Mouse (Mus musculus) neural tube, embryonic 11.5 days (tissue): ENCODE results near the gene Ckap5. TPM values are rescaled to one million over a fixed set of nuclear protein-coding genes. Genes with fewer than 3 reads are reported as not detected.

Source experiments
- ATAC-seq: fragments of 200-750 bp; cut with Nextera tagmentation; 2 replicates; pipeline ENCODE4 v1.8.0; 2017; ENCODE audit warnings: moderate number of reproducible peaks, mild to moderate bottlenecking, moderate TSS enrichment, moderate library complexity; ENCODE audit not compliant: insufficient read depth, low FRiP score, low TSS enrichment
- DNase-seq: peaks from one replicate; pipeline ENCODE4 v3.0.0-alpha.2; 2015; ENCODE audit warnings: low spot score
- H3K27ac ChIP-seq: fragments of 300-500 bp; sonication (generic); 2 replicates; pipeline ENCODE4 v1.5.1; 2014; ENCODE audit warnings: low read depth, mild to moderate bottlenecking, low read length
- H3K27me3 ChIP-seq: fragments of 300-500 bp; sonication (generic); 2 replicates; pipeline ENCODE4 v1.6.1; 2014; ENCODE audit warnings: mild to moderate bottlenecking, low read length, mixed read lengths; ENCODE audit not compliant: control insufficient read depth, insufficient read depth
- H3K36me3 ChIP-seq: fragments of 300-500 bp; sonication (generic); 2 replicates; pipeline ENCODE4 v1.6.1; 2014; ENCODE audit warnings: mild to moderate bottlenecking, low read length, moderate library complexity, mixed read lengths; ENCODE audit not compliant: control insufficient read depth, insufficient read depth
- H3K4me1 ChIP-seq: fragments of 300-500 bp; sonication (generic); 2 replicates; pipeline ENCODE4 v1.6.1; 2014; ENCODE audit warnings: low read length, mixed read lengths; ENCODE audit not compliant: control insufficient read depth, insufficient read depth
- H3K4me2 ChIP-seq: fragments of 300-500 bp; sonication (generic); 2 replicates; pipeline ENCODE4 v1.6.1; 2014; ENCODE audit warnings: low read depth, mild to moderate bottlenecking, moderate library complexity
- H3K4me3 ChIP-seq: fragments of 300-500 bp; sonication (generic); 2 replicates; pipeline ENCODE4 v1.5.1; 2014; ENCODE audit warnings: low read depth, low read length
- H3K9ac ChIP-seq: fragments of 300-500 bp; sonication (generic); 2 replicates; pipeline ENCODE4 v1.6.1; 2014; ENCODE audit warnings: mild to moderate bottlenecking, low read length
- H3K9me3 ChIP-seq: fragments of 300-500 bp; sonication (generic); 2 replicates; pipeline ENCODE4 v1.6.1; 2016; ENCODE audit warnings: low read length; ENCODE audit not compliant: control insufficient read depth
- WGBS: fragments of 180-500 bp; shearing (Covaris S2); extraction: QIAGEN DNeasy Blood & Tissue Kit; methylation state at CpG from one replicate; pipeline ENCODE4 v1.1.7; 2014; 5-methylcytosine and 5-hydroxymethylcytosine counted together
- polyA plus RNA-seq: library from polyadenylated mRNA; unstranded; fragments of >200 nt; fragmentation: Nextera tagmentation; extraction: Ambion mirVana; gene quantifications from 2 replicates; pipeline ENCODE4 v1.2.1, GENCODE M21; 2014

The Ckap5 gene
- polyA plus RNA-seq, 1 experiment from 2014 or later = 131 TPM

GRCm38 (mm10) chr2:91644021-91644420, 117.5 kb downstream of the Ckap5 start:
- ATAC-seq = no peak

GRCm38 (mm10) chr2:91645354-91645753, 118.8 kb downstream of the Ckap5 start:
- 95% methylated on average over 15 of the region's 15 CpGs for WGBS
- no peak overlapping the region for H3K9ac ChIP-seq
- no peak for ATAC-seq
- H3K9me3 ChIP-seq = no peaks in the 10 kb centered on the region
- no peak overlapping the region for H3K4me3 ChIP-seq
- no peaks in the 10 kb centered on the region for H3K27me3 ChIP-seq
- no peak for DNase-seq
- no peak overlapping the region for H3K4me2 ChIP-seq
- peaks cover 8% of the 10 kb centered on the region; the same call in 1 of the 2 replicates for H3K4me1 ChIP-seq
- H3K36me3 ChIP-seq = peaks cover 29% of the 10 kb centered on the region
- no peak overlapping the region for H3K27ac ChIP-seq

More at GRCm38 (mm10) chr2:91644021-91644420, 117.5 kb downstream of the Ckap5 start:
- Histone ChIP-seq H3K27ac (no peak overlapping the region), H3K9me3 (no peaks in the 10 kb centered on the region), H3K4me1 (peaks cover 7% of the 10 kb centered on the region; the same call in 1 of the 2 replicates), H3K4me2 (no peak overlapping the region), H3K9ac (no peak overlapping the region), H3K36me3 (peaks cover 29% of the 10 kb centered on the region), H3K4me3 (no peak overlapping the region), H3K27me3 (no peaks in the 10 kb centered on the region)
- no peak for DNase-seq
- 95% methylated on average over 11 of the region's 11 CpGs for WGBS

GRCm38 (mm10) chr2:91645811-91646210, 119.2 kb downstream of the Ckap5 start:
- no peak overlapping the region for H3K4me3 ChIP-seq
- no peaks in the 10 kb centered on the region for H3K9me3 ChIP-seq
- DNase-seq (no peak), ATAC-seq (no peak)
- H3K4me2 ChIP-seq = no peak overlapping the region
- H3K9ac ChIP-seq = no peak overlapping the region
- 94% methylated on average over 11 of the region's 11 CpGs for WGBS
- no peaks in the 10 kb centered on the region for H3K27me3 ChIP-seq
- peaks cover 29% of the 10 kb centered on the region for H3K36me3 ChIP-seq
- no peak overlapping the region for H3K27ac ChIP-seq
- H3K4me1 ChIP-seq = peaks cover 12% of the 10 kb centered on the region

GRCm38 (mm10) chr2:91646733-91647132, 120.2 kb downstream of the Ckap5 start:
- H3K27ac ChIP-seq = no peak overlapping the region
- no peak overlapping the region for H3K4me3 ChIP-seq
- peaks cover 14% of the 10 kb centered on the region for H3K4me1 ChIP-seq
- DNase-seq (peak; percentile 71), ATAC-seq (no peak)
- H3K4me2 ChIP-seq = no peak overlapping the region
- 33% methylated on average over 1 of the region's 1 CpGs for WGBS
- no peaks in the 10 kb centered on the region for H3K9me3 ChIP-seq
- H3K27me3 ChIP-seq = no peaks in the 10 kb centered on the region
- H3K36me3 ChIP-seq = peaks cover 29% of the 10 kb centered on the region
- no peak overlapping the region for H3K9ac ChIP-seq

GRCm38 (mm10) chr2:91649152-91649551, 122.6 kb downstream of the Ckap5 start:
- peaks cover 14% of the 10 kb centered on the region for H3K4me1 ChIP-seq
- 3% methylated on average over 15 of the region's 15 CpGs for WGBS
- H3K4me2 ChIP-seq = peak overlapping the region; percentile 97
- no peaks in the 10 kb centered on the region for H3K27me3 ChIP-seq
- H3K27ac ChIP-seq = no peak overlapping the region
- peak; percentile 19 for DNase-seq
- H3K9me3 ChIP-seq = no peaks in the 10 kb centered on the region
- peaks cover 26% of the 10 kb centered on the region for H3K36me3 ChIP-seq
- H3K9ac ChIP-seq = peak overlapping the region; percentile 69
- ATAC-seq = 0 out of 2 replicates have a peak, but pooled peaks have one; percentile 7
- H3K4me3 ChIP-seq = peak overlapping the region; percentile 54

- peak; percentile 94 for ATAC-seq
- no peaks in the 10 kb centered on the region for H3K27me3 ChIP-seq
- under 1% methylated on average over 44 of the region's 44 CpGs for WGBS
- H3K4me2 ChIP-seq = peak within 1 kb of the TSS; percentile 97
- H3K36me3 ChIP-seq = peaks cover 23% of the 10 kb centered on the region
- peak within 1 kb of the TSS; percentile 69 for H3K9ac ChIP-seq
- peak within 1 kb of the TSS; percentile 76; the same call in 1 of the 2 replicates for H3K27ac ChIP-seq
- H3K4me3 ChIP-seq = peak within 1 kb of the TSS; percentile 54
- DNase-seq = peak; percentile 96
- H3K4me1 ChIP-seq = peaks cover 14% of the 10 kb centered on the region
- no peaks in the 10 kb centered on the region for H3K9me3 ChIP-seq
These were observed 123.2 kb downstream of the Ckap5 start, which contains the start of the genes Zfp408 and Arhgap1 for GRCm38 (mm10) chr2:91649553-91650359. Zfp408 (minus strand) TSS chr2:91649791. Arhgap1 (plus strand) TSS chr2:91649860.

- peak overlapping the region; percentile 54 for H3K4me3 ChIP-seq
- H3K9ac ChIP-seq = peak overlapping the region; percentile 69
- peak overlapping the region; percentile 76; the same call in 1 of the 2 replicates for H3K27ac ChIP-seq
- peak overlapping the region; percentile 81 for H3K4me2 ChIP-seq
- ATAC-seq (peak; percentile 46), DNase-seq (no peak)
- H3K4me1 ChIP-seq = peaks cover 14% of the 10 kb centered on the region
- H3K36me3 ChIP-seq = peaks cover 18% of the 10 kb centered on the region
- 17% methylated on average over 16 of the region's 16 CpGs for WGBS
- no peaks in the 10 kb centered on the region for H3K27me3 ChIP-seq
- no peaks in the 10 kb centered on the region for H3K9me3 ChIP-seq
These were observed 123.9 kb downstream of the Ckap5 start for GRCm38 (mm10) chr2:91650360-91650995.

GRCm38 (mm10) chr2:91651458-91652258, 125.1 kb downstream of the Ckap5 start:
- WGBS = 88% methylated on average over 14 of the region's 14 CpGs
- H3K4me3 ChIP-seq = no peak overlapping the region
- H3K27ac ChIP-seq = no peak overlapping the region
- H3K9me3 ChIP-seq = no peaks in the 10 kb centered on the region
- no peaks in the 10 kb centered on the region for H3K27me3 ChIP-seq
- ATAC-seq = no peak
- no peak for DNase-seq
- H3K4me2 ChIP-seq = no peak overlapping the region
- H3K36me3 ChIP-seq = peaks cover 6% of the 10 kb centered on the region
- peaks cover 14% of the 10 kb centered on the region for H3K4me1 ChIP-seq
- H3K9ac ChIP-seq = no peak overlapping the region
